Mouse (Mus musculus) liver, adult 2 months (tissue): ENCODE data around the gene Lama4. TPM values are rescaled to one million over a fixed set of nuclear protein-coding genes. Genes with fewer than 3 reads are reported as not detected.
A peak's percentile ranks its signal among the peaks of the same experiment; 100 is the strongest.

Source experiments
- DNase-seq: peaks from one replicate; pipeline ENCODE4 v3.0.0-alpha.2; 2011; ENCODE audit warnings: low read depth, low spot score; ENCODE audit errors: extremely low read depth
- H3K27ac ChIP-seq: fragments of 200-500 bp; replicated peaks from 2 replicates; pipeline ENCODE4 v1.5.1; 2012; ENCODE audit warnings: low read depth, mild to moderate bottlenecking, control low read depth, inconsistent platforms, low read length; ENCODE audit not compliant: insufficient read depth
- H3K27me3 ChIP-seq: fragments of 200-500 bp; 2 replicates; pipeline ENCODE4 v1.6.1; 2012; ENCODE audit warnings: mild to moderate bottlenecking, moderate library complexity, low read length, inconsistent platforms; ENCODE audit not compliant: control insufficient read depth, insufficient read depth
- H3K36me3 ChIP-seq: fragments of 200-500 bp; 2 replicates; pipeline ENCODE4 v1.6.1; 2012; ENCODE audit warnings: low read length, inconsistent platforms; ENCODE audit not compliant: control insufficient read depth, insufficient read depth
- H3K4me1 ChIP-seq: fragments of 200-500 bp; 2 replicates; pipeline ENCODE4 v1.6.1; 2011; ENCODE audit warnings: low read length; ENCODE audit not compliant: control insufficient read depth, insufficient read depth
- H3K4me3 ChIP-seq: fragments of 200-500 bp; 2 replicates; pipeline ENCODE4 v1.5.1; 2011; ENCODE audit warnings: low read depth, mild to moderate bottlenecking, control low read depth, low read length, moderate library complexity; ENCODE audit not compliant: insufficient read depth
- H3K79me2 ChIP-seq: fragments of 200-500 bp; 2 replicates; pipeline ENCODE4 v1.6.1; 2012; ENCODE audit warnings: inconsistent platforms, mild to moderate bottlenecking, low read length, moderate library complexity; ENCODE audit not compliant: control insufficient read depth, insufficient read depth
- H3K9ac ChIP-seq: fragments of 200-500 bp; 2 replicates; pipeline ENCODE4 v1.6.1; 2012; ENCODE audit warnings: low read depth, mild to moderate bottlenecking, control low read depth, inconsistent platforms, low read length
- CTCF ChIP-seq: fragments of 200-500 bp; IDR thresholded peaks from 2 replicates; pipeline ENCODE4 v1.5.1; 2011; ENCODE audit warnings: low read depth, low read length, control low read depth
- POLR2A ChIP-seq: fragments of 200-500 bp; IDR thresholded peaks from 2 replicates; pipeline ENCODE4 v1.6.1; 2011; ENCODE audit warnings: low read length, control low read depth; ENCODE audit not compliant: insufficient read depth; ENCODE audit errors: extremely low read depth
- WGBS: fragments of 180-500 bp; shearing (Covaris S2); methylation state at CpG from one replicate; pipeline ENCODE4 v1.1.7; 2018; 5-methylcytosine and 5-hydroxymethylcytosine counted together
- polyA plus RNA-seq: library from polyadenylated mRNA; depleted of rRNA; stranded (reverse); fragments of >200 nt; gene quantifications from 2 replicates; pipeline ENCODE4 v1.2.3, GENCODE M21; 2012
- total RNA-seq: library from RNA; depleted of rRNA; stranded (reverse); fragments of >200 nt; gene quantifications from 2 replicates; pipeline ENCODE4 v1.2.3, GENCODE M21; 2014

Gene Lama4
- total and polyA plus RNA-seq, 2 experiments: 1.6 to 6.7 TPM

- H3K4me3 ChIP-seq: no peak overlapping the region
- H3K4me1 ChIP-seq: no peaks in the 10 kb centered on the region
- no peaks in the 10 kb centered on the region for H3K27me3 ChIP-seq
- H3K27ac ChIP-seq: peak overlapping the region; percentile 39
- 59% methylated on average over 7 of the region's 7 CpGs for WGBS
- TF ChIP-seq POLR2A (no peak), CTCF (no peak)
- peak; percentile 6 for DNase-seq
- H3K9ac ChIP-seq: no peak overlapping the region
- H3K79me2 ChIP-seq: no peaks in the 10 kb centered on the region
- H3K36me3 ChIP-seq: no peaks in the 10 kb centered on the region
Measured at GRCm38 (mm10) chr10:38972221-38972946, 7.1 kb downstream of the Lama4 start.

GRCm38 (mm10) chr10:38973016-38973415, 7.7 kb downstream of the Lama4 start:
- Histone ChIP-seq H3K27ac (no peak overlapping the region), H3K36me3 (no peaks in the 10 kb centered on the region), H3K27me3 (no peaks in the 10 kb centered on the region), H3K79me2 (no peaks in the 10 kb centered on the region), H3K9ac (no peak overlapping the region), H3K4me3 (no peak overlapping the region), H3K4me1 (no peaks in the 10 kb centered on the region)
- DNase-seq: no peak
- 62% methylated on average over 4 of the region's 4 CpGs for WGBS
- TF ChIP-seq CTCF (no peak), POLR2A (no peak)

DNA sequence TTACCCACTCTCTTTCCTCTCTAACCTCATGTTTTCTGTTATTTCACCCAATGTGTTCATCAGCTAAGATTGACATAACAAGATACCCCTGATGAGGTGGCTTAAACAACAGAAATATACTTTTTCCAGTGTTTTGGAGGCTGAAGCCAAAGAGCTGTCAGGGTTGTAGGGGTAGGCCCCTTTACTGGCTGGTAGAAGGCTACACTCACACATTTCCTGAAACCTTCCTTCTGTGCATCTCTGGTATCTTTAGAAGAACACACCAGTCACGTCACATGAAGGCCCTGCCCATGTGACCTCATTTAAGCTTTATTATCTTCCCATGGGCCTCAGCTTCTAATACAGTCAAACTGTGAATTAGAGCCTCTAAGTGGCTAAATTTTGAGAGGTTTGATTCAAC, 12.9 kb downstream of the Lama4 start:
- no peak overlapping the region for H3K9ac ChIP-seq
- no peak for DNase-seq
- WGBS: 75% methylated on average over 1 of the region's 1 CpGs
- no peaks in the 10 kb centered on the region for H3K4me1 ChIP-seq
- no peaks in the 10 kb centered on the region for H3K27me3 ChIP-seq
- no peaks in the 10 kb centered on the region for H3K79me2 ChIP-seq
- no peak overlapping the region for H3K4me3 ChIP-seq
- no peak for TF ChIP-seq CTCF
- H3K36me3 ChIP-seq: no peaks in the 10 kb centered on the region
- H3K27ac ChIP-seq: no peak overlapping the region

- DNase-seq: no peak
- no peaks in the 10 kb centered on the region for H3K4me1 ChIP-seq
- no peak overlapping the region for H3K27ac ChIP-seq
- H3K27me3 ChIP-seq: no peaks in the 10 kb centered on the region
- no peaks in the 10 kb centered on the region for H3K79me2 ChIP-seq
- no peak overlapping the region for H3K4me3 ChIP-seq
- TF ChIP-seq POLR2A (no peak), CTCF (no peak)
- H3K9ac ChIP-seq: no peak overlapping the region
- WGBS: 73% methylated on average over 5 of the region's 5 CpGs
- H3K36me3 ChIP-seq: no peaks in the 10 kb centered on the region
Measured at GRCm38 (mm10) chr10:38979699-38980098, 14.4 kb downstream of the Lama4 start.

- no peaks in the 10 kb centered on the region for H3K36me3 ChIP-seq
- no peaks in the 10 kb centered on the region for H3K79me2 ChIP-seq
- H3K27ac ChIP-seq: no peak overlapping the region; the same call in 1 of the 2 replicates
- H3K9ac ChIP-seq: no peak overlapping the region
- TF ChIP-seq POLR2A (no peak), CTCF (no peak)
- DNase-seq: peak; percentile 3
- WGBS: 57% methylated on average over 3 of the region's 3 CpGs
- no peaks in the 10 kb centered on the region for H3K27me3 ChIP-seq
- H3K4me3 ChIP-seq: no peak overlapping the region
- no peaks in the 10 kb centered on the region for H3K4me1 ChIP-seq
Measured at GRCm38 (mm10) chr10:38980980-38981379, 15.7 kb downstream of the Lama4 start.

GRCm38 (mm10) chr10:38984358-38985075, 19.2 kb downstream of the Lama4 start:
- no peaks in the 10 kb centered on the region for H3K79me2 ChIP-seq
- no peak for TF ChIP-seq CTCF
- TF ChIP-seq POLR2A: no peak
- no peak overlapping the region for H3K9ac ChIP-seq
- H3K4me1 ChIP-seq: no peaks in the 10 kb centered on the region
- no peaks in the 10 kb centered on the region for H3K36me3 ChIP-seq
- no peaks in the 10 kb centered on the region for H3K27me3 ChIP-seq
- no peak for DNase-seq
- WGBS: 41% methylated on average over 4 of the region's 4 CpGs
- no peak overlapping the region for H3K4me3 ChIP-seq
- H3K27ac ChIP-seq: no peak overlapping the region
